Mouse (Mus musculus) kidney, adult 9 months (tissue): ENCODE data around the gene Rcsd1.
"Not testable (repeated sequence)": the region's sequence is repeated elsewhere in the genome, so short reads cannot be mapped to it uniquely, and the experiment has no call there.

Source experiments
- DNase-seq: peaks from one replicate; pipeline ENCODE4 v3.0.0; 2022

Rcsd1 gene

DNA sequence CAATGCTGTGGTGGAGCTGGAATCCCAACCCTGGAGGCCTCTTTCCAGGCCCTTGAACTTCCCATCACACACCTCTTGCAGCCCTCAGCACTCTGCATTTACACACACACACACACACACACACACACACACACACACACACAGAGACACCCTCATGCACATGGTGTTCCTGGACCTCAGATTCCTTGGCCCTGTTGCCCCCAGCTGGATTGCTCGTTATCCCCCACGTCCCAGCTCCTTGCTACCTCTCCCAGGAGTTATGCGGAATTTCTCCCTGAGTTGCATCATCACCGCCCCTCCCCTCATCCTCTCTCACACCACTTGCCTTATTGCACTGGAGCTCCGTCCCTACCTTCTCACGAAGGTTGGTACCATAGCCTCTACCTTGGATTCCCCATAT lies 23.2 kb downstream of the Rcsd1 start:
- no peak for DNase-seq

DNA sequence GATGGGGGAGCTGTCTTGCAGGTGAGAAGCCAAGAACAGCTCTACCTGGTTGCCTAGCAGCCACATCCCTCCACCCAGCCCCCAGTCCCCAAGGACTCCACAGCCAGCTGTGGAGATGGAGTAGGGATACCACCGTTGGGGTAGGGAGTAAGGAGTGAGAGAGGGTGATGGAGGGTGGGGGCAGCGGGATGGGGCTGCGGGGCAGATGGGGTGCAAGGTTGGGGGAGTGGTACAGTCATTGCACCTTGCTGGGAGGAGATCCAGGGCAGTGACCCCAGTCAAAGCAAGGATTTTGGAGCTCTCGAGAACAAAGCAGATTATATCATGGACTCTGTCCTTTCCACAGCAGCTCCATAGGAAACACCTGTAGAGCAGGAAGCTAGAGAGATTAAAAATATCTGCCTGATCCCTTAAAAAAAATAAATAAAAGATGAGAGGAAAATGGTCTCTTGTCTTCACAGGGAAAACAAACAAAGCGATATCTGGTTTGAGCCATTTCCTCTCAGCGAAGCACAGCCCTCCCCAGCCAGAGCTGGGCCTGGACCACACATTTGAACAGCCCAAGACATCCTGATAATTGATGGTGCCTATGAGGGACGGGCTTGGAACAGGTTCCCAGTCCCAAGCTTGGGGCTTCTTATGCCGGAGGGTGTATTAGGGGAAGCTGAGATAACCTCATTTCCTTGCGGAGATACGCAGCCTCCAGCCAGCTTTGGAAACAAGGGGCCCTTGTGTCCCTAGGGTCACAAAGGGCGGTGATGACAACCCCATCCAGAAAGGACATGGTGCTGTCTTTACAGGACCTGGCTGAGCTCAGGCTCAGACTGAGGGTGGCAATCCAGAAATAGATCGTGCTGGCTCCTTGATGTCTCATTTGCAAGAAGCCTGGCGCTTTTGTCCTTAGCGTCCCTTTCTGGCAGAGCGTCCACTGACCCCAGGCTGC lies 25.0 kb downstream of the Rcsd1 start:
- DNase-seq, result peak; percentile 83

DNA sequence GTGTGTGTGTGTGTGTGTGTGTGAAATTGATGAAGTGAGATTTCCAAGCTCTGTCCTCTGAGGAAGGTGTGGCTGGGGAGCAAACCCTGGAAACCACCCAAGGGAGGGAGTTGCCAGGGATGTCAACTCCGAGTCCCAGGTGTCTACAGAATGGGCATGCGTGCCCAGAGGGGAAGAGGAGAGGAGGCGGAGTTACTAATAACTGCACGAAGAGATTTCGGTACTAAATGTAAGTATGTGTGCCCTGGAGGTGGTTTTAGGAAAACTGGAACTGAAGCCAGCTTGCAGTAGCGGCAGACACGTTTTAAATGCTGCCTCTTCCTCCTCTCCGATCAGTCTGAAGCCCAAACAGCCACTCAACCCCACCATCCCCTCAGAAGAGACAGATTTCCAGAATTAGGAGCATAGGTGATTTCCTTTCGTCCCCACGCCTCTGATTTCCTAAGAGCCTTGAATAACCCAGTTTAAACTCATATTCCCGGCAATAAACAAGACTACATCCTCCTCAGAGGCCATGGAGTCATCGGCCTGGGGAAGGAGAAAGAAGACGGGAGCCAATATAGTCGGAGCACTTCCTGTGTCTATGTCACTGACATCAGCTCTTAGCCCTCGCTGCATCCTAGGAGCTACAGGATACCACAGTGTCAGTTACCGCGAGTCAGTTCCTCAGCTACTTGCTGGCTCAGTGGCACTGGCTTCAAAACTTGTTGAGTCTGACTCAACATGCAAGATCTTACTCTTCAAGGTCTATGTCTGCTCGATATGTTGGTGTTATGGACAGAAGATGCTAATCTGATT lies 27.3 kb downstream of the Rcsd1 start:
- DNase-seq, result peak; percentile 54

DNA sequence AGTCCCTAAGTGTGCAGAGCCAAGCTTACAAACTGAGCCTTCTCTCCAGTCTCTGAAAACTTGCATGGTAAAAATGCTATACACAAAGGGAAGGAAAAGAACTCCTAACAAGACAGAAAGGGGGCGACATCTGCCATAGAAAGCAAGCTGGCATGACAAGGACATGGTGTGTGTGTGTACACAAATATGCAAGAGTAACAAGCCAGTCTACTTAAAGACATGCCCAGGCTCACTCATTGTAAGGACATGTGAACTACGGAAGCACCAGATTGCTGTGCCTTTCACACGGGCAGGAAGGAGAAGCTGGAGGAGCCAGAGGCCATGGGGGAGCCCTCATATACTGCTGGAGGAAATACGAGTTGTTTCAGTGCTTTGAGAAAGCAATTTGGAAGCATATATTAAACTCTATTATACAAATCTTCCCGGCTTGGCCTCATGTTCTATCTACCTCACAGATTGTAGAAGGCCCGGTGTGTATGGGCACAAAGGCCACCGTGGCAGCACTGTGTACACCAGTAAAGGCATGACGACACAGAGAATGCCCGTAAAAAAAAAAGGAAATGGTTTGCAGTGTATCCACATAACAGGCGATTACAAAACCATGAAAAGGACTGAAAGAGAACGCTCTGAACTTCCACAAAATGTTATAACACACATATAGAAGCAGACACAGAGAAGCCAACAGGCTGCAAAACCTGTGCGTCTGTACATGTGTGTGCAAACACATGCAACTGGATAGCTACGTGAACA lies 28.3 kb downstream of the Rcsd1 start:
- no peak for DNase-seq

DNA sequence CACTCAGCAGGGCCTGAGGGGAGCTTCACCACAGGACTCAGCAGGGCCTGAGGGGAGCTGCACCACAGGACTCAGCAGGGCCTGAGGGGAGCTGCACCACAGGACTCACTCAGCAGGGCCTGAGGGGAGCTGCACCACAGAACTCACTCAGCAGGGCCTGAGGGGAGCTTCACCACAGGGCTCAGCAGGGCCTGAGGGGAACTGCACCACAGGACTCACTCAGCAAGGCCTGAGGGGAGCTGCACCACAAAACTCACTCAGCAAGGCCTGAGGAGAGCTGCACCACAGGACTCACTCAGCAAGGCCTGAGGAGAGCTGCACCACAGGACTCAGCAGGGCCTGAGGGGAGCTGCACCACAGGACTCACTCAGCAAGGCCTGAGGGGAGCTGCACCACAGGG lies 29.5 kb downstream of the Rcsd1 start:
- DNase-seq, result not testable (repeated sequence)

DNA sequence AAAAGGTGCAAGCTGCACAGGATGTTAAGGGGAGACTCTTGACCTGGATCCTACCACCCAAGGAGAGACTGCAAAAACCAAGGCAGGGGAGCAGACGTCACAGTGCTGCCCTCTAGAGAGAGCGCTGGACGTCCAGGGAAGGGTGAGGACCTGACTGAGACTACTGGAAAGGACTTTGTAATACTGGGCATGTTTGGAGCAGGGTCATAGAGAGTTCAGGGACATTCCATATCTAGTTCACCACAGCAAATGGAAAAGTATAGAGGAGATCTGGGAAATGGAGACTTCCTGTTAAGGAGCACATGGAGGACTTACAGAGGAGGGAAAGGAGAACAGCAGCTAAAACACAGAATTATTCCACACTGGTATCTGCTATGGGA lies 29.9 kb downstream of the Rcsd1 start:
- peak; percentile 38 for DNase-seq

DNA sequence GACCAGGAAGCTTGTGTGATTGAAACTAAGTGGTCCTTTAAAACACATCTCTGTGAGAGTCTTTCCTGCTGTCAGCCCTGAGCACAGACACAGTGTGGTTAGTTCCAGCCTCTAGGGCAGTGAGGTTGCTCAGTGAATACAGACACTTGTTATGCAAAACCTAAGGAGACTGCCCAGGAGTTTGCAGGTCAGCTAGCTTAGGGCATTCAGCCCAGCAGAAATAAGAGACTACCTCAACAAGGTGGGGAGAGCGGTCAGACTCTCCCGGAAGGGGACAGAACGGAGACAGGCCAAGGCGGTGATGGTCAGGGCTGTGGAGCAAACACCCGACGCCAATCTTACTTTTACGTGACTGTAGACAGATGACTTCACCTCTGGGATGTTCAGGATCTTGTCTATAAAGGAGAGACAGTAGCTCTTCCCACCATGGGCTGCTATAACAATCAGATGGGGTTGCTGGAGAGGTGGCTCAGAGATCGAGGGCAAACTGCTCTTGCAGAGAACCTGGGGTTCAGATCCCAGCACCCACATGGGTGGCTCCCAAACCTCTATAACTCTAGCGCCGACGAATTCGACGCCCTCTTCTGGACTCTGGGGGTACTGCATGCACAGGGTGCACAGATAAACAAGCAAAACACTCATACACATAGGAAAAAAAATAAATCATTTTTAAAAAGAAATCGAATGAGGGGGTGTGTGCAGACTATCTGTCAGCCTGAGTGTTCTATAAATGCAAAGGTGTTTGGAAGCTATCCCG lies 30.5 kb downstream of the Rcsd1 start:
- DNase-seq, result no peak

DNA sequence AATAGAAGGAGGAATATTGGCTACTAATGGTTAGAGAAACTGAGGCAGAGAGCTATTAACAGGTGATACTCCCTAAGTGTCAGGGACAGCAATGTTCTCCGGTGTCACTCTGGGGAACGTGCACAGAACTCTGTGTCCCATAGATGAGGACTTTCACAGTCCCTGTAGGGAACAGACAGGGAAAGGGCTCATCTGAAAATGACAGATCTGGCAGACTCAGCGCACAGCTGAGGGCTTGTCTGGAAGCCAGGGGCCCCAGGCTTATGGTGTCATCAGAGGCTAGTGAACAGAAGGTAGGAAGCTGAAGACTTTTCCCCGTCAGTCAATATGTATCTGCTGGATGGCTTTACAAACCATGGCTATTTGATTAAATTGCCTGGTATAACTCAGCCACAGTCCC lies 32.0 kb downstream of the Rcsd1 start:
- no peak for DNase-seq

DNA sequence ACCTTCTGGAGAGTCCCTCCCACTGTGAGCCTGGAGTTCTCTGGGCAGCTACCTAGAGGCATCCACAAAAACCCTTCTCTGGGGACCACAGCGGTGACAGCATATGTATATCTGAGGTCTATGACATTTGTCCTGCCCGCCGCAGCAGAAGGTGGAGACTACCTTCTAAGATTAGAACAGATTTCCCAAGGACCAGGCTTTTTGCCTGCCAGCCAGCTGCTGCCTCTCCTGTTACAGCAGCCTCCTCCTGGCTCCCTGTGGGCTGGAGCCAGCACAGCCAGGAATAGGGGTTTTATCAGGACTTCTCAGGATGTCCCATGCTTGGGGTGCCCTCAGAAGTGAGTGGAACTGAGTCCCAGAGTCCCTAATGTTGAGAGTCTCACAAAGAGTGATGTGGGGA lies 32.6 kb downstream of the Rcsd1 start:
- DNase-seq, result no peak

DNA sequence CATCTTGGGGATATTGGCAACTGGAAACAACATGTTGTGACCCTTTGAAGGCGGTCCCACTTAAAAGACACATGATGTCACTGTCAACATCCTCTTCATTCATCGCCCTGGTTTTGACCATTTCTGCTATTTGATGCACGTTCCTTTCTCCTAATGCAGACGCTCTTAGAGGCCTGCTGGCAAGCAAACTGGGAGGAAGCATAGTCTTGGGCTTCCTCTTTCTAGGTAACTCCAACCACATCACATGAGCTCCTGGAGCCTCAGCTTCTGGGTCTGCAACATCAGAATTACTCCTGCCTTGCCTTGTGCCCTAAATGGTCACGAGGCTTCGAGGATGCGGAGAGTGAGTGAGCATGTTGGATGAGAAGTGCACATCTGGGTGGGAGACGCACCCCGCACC lies 34.4 kb downstream of the Rcsd1 start:
- DNase-seq, result no peak

DNA sequence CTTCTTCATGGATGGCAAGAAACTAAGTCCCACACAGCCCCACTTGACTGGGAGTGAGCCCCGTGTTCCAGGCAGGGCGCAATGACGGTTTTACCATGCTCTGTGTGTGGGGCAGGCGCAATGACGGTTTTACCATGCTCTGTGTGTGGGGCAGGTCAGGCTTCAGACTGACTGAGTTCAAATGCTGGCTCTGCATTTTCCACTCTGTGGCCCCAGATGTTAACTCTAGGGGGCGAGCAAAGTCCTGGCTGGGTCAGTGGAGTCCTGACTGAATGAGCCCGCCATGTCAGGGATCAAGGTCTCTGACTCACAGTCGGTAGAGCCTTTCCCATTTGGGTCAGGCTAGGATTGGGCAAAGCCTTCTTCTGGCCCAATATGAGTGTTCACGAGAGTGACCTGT lies 37.2 kb downstream of the Rcsd1 start:
- peak; percentile 26 for DNase-seq

DNA sequence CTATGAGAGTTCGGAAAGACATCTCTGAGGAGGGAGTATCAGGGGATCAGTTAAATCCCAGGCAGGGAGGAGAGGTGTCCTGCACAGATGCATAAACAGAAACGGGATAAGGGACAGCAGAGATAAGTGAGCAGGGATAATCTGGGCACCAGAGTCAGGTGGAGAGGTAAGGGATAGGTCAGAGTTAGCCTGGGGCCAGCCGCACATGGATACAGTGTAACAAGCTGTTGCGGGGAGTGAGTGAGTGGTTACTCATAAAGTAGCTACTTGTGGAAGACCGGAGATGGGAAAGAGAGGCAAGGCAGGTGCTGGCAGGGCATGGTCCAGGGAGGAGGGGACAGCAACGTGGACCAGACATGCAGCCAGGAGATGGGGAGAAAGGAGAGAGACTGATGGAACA lies 39.5 kb downstream of the Rcsd1 start:
- no peak for DNase-seq

DNA sequence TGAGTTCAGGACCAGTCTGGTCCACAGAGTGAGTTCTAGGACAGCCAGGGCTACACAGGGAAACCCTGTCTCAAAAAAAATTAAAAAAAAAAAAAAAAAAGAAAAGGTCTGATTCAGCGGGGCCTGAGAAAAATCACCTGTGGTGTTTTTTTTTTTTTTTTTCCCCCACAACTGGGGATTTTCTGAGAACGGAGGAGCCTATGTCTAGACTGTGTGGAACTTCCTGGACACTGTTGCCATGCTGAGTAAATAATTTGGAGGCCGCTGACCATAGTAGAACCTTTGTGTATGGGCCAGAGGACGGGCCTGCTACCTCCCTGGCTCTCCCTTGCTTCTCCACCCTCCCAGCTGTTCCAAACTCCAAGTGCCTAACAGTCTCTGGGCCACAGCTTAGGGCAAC lies 40.7 kb downstream of the Rcsd1 start:
- DNase-seq, result no peak

DNA sequence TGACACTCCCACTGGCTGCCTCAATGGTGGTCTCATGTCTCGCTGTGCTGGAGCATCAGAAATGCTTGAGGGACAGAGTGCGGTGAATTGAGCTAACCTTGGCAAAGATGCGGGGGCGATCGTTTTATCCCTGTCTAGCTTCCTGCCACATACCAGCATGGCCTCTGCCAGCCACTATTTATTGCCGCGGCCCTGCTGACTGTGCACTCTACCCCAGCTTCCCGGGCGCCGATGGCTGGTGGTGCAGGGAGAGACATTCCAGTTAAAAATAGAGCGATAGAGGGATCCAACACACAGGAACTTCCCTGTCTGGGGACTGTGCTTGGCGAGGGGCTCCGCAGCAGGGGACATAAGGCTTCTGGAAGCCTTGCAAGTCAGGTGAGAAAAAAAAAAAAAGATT lies 42.2 kb downstream of the Rcsd1 start:
- no peak for DNase-seq

DNA sequence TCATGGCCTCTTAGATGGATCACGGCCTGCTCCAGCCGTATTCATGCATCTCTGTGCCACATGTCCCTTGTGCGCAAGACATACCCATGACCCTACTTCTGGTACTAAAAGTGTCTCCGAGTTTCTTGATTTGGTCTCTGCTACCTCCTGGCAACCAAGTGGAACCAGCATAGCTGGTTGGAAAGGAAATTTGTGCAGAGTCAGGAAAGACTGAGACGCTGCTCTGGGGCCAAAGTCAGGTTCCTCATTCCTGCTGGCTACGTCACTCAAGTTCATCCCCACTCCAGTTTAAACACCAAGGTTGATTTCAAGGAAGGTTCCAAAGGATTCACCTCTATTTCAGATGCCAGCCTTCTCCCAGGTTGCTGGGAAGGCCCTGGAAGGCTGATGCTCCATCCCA lies 42.6 kb downstream of the Rcsd1 start:
- no peak for DNase-seq

DNA sequence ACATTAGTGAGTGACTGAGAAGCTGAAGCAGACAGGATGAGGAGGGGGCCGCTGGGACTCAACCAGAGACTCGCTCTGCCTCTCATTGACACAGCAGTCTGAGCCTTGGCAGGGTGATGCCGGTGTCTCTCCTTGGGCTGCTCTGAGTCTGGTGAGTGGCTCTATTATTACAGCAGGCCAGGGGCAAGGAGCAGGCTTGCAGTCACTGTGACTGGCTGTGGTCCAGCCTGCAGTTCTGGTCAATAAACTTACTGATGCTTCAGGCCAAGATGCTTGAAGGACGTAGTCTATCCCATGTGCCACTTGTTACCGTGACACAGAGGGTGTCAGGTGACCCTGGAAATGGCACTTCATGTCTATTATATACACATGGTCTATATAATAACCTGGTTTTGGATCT lies 43.8 kb downstream of the Rcsd1 start:
- DNase-seq, result no peak

DNA sequence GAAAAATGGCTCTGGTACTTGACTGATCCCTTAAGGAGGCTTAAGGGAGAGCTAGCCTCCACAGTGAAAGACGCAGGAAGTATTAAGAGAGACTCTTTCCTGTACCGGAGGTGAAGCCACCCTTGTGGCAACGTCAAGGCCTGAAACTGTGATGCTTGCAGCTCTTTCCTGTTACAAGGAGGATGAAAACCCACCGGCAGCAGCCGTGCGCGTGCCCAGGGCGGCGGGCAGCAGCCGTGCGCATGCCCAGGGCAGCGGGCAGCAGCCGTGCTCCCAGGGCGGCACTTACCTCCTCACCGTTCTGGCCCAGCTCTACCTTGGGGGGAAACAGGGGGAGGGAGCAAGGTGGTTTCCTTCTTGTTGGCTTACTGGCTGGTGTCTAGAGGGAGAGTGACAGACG lies 46.3 kb downstream of the Rcsd1 start:
- no peak for DNase-seq

DNA sequence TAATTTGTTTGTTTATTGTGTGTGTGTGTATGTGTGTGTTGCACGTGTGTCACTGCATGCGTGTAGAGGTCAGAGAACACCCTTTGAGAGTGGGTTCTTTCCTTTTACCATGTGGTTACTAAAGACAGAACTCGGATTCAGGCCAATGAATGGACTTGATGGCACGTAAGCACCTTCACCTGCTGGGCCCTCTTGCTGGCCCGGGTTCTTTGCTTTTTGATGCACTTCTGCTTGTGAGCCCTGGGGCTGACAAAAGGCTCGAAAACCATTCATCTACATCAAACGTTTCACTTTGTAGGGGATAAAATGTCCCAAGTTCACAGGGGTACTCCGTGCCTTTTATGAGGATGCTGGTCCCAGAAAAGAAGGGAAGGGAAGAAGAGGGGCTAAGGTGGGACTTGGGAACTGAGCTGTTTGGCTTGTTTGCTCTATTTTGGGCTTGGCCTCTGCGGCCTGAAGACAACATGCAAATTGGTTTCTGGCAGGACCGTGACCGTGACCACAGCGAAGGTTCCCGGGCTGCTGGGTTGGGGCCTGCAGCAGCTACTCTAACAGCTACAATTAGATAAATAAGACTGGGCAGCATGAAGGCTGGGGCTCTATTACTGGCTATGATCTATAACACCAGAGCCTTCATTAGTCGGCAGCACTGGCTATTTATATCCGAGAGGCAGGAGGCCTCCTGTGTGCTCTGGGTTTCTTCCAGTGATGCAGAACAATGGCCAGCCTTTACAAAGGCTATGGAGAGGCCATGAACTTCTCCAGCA lies 46.9 kb downstream of the Rcsd1 start:
- no peak for DNase-seq

DNA sequence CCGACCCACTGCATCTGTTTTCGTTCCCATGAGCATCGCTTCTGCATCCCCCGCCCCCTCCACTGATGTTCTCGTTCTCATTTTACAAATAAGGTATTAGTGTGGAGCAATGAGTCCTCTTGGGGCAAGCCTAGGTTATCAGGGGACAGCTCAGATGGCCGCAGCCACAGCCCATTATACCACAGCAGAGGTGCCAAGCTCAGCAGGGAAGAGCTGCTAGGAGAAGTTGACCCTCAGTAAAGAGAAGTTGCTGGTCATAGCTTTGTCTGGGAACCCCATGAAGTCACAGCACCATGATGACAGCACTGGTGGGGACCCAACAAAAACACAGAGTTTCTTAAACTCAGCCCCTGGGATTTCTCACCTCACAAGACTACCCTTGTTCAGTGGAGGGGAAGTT lies 47.8 kb downstream of the Rcsd1 start:
- DNase-seq, result no peak

DNA sequence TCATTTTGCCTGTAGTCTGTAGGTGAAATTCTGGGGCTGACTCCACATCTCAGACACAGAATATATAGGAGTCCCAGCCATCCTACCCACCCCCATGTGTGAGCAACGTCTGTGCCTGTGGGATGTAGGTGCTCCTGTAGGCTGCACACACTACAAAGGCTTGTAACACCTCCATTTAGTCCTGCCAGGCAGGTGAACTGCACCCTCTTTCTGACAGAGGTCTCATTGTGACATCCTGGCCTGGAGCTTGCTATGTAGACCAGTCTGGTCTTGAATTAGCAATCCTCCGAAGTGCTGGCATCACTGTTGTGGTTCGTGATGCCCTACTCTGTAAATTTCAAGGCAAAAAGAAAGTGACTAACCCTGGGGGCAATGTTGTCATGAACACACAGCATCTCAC lies 48.4 kb downstream of the Rcsd1 start:
- no peak for DNase-seq

DNA sequence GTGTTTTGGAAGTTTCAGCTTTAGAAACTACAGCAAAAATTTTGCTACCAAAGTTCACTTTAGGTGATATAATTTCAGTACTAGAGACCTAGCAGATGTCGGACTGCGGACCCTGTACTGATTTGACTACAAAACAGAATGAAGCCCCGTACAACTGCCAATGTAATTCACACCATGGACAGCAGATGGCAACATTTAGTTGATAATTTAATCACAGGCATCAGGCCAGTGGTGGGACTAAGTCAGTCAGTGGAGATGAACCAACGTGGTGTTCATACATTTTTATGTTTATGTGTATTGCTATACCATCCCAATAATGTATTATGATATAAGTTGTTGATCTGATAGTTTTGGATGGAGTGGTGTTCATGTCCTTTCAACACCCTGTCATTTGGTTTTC lies 48.8 kb downstream of the Rcsd1 start:
- DNase-seq, result peak; percentile 81

DNA sequence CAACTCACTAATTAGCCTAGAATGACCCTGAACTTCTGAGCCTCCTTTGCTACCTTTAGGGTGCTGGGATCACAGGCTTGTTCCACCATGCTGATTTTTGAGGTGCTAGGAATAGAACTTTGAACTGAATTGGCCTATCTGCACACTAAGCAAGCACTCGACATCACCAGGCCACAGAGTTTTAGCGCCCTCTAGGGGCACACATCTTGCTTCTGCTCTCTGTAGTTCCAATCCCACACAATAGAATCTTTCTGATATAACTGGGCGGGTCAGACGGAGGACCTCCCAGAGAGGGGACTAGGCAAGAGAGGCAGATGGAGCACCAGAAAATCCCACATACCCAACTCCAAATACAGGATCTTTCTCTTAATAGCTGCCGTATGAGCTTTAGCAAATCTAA lies 51.0 kb downstream of the Rcsd1 start:
- DNase-seq, result peak; percentile 89
